Mouse (Mus musculus) gastrocnemius, postnatal 25 days (tissue): Measurements from ENCODE around the gene Tmem101. TPM values are rescaled to one million over a fixed set of nuclear protein-coding genes. Genes with fewer than 3 reads are reported as not detected.
"Not testable (repeated sequence)": the region's sequence is repeated elsewhere in the genome, so short reads cannot be mapped to it uniquely, and the experiment has no call there.

Experiments
- DNase-seq: peaks from one replicate; pipeline ENCODE4 v3.0.0; 2022
- long read RNA-seq, 2 experiments: library from polyadenylated mRNA; stranded (forward); transcript quantifications; one replicate each; pipeline ENCODE4 v2.0.0; 2021
- total RNA-seq, 2 experiments: library from RNA; stranded (reverse); gene quantifications; 1 replicate in 1 of 2; 2 replicates in 1 of 2; pipeline ENCODE4 v1.2.3; 2021

Gene Tmem101
- 10 to 100 TPM in 1 of 2 experiments, 1 to 10 TPM in 1; 9.8 to 12.6 TPM for total RNA-seq
- long read RNA-seq, experiment 1, transcript Tmem101-201 (4 exons, 1,574 nt) = major isoform, 15 of 26 reads
- long read RNA-seq, experiment 1, partial matches to known transcripts = 1 of 26 reads
- long read RNA-seq, experiment 1, other reads (novel, unspliced or antisense) = 10 of 26 reads
- long read RNA-seq, experiment 2, transcript Tmem101-201 (4 exons, 1,574 nt) = major isoform, 14 of 21 reads
- long read RNA-seq, experiment 2, partial matches to known transcripts = 1 of 21 reads
- long read RNA-seq, experiment 2, other reads (novel, unspliced or antisense) = 6 of 21 reads

DNA sequence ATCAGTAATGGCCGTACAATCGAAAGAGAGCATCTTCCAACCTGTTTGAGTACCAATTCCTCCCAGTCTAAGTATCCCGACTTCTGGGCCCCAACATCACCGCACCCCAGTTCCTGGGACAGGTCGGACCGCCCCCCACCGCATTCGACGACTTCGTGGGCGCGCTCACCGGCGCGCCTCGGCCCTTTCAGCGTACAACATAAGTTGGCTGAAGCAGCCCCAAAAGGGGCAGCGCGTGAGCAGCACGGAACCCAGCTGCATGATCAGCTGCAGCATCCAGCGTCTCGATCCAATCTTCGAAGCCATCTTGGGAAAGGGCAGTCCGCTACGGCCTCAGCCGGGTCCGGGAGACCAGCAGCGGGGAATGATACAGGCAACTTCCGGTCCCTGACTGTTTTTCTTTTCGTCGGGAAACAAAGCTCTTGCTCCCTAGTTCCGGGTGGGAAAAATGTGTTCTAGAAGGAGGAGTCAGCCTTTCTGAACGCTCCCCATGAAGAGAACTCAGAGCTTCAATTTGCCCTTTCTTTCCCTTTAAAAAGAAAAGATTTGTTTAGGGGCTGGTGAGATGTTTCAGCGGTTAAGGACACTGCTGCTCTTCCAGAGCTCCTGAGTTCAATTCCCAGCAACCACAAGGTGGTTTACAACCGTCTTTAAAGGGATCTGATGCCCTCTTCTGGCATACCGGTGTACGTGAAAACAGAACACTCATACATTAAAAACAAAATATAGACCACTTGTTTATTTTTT is at the start of gene Tmem101:
Tmem101 (minus strand) TSS at position 366 of the 747 bp plus-strand sequence.
- peak; percentile 88 for DNase-seq

DNA sequence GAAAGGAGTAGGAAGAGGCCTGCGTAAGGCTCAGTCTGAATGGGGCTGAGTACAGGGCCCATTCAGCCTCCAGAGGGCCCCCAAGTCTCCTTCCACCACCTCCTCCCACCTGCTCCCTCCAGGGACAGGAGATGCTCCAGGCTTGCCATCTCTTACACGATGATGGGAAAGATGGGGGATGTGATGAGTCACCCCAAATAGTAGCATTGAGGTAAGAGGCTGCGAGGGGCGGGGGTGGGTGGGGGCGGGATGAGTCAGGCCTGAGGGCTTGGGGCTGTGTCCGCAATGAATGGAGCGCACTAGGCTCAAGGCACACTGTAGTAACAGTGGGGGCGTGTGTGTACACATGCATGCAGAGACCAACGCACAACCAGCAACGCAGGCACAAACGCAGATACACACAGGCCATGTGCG is 45.2 kb upstream of the Tmem101 start:
- DNase-seq = no peak

DNA sequence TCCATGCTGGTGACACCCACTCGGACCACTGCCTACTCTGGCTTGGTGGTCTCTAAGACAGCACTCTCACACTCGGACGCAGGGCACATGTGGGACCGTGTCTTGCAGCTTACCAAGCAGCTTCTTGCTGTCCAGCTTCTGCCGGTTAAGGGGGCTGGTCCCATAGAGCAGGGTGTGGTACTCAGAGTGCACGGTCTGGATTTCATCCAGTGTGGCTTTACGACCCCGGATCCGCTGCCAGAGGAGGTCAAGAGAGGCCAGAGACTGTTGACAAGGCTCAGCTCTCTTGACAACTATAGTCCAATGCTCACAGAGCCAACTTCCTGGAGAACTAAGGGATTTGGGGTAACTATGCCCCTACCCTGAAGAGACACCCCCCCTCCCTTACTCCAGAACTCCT is 43.7 kb upstream of the Tmem101 start:
- DNase-seq = no peak

DNA sequence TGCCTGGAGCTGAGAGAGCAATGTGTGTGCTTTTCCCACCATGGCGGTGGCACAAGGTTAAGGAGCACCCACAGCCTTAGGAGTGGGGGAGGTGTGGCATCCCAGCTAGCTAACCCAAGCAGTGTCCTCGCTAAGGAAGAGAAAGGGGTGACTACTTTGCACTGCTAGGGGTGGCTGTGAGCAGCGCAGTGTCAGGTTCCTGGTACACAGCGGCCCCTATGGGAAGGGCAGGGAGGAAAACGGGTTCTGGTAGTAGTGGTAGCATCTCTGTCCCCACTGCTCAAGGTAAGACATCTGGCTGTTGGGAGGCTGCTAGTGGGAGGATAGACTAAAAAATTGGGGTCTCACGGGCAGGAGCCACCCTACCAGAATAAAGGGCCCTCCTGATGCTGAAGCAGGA is 42.0 kb upstream of the Tmem101 start:
- DNase-seq = no peak

DNA sequence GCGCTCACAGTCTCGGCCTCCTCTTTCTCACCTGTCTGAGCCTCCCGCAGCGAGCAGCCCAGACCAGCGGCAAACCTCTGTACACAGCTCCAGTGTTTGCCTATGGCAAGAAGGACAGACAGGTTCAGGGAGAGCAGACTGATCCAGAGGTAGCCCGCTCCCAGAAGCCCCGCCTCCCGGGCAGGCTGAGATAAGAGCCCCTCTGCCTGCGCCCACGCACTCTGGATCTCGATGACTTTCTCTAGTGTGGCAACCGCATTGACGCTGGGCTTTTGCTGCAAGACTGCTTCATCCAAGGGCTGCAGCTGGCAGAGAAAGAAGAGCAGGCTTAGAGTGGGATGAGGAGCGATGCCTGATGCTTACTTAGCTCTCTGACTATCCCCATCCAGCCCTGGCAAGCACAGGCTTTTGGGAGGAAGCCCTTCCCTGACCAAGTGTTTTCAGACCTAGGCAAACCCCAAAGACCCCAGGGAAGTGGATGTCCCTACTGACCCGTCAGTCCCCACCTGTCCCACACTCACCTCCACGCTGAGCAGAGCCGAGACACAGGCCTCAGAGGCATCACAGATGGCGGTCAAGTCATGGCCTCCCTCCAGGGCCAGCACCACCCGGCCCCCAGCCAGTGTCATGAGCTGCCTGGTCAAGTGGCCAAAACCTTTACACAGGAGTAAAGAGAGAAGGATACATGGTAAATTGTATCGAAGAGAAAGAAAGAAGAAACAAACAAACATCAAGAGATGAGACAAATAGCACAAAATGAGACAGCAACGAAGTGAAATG is 40.0 kb upstream of the Tmem101 start:
- no peak for DNase-seq

DNA sequence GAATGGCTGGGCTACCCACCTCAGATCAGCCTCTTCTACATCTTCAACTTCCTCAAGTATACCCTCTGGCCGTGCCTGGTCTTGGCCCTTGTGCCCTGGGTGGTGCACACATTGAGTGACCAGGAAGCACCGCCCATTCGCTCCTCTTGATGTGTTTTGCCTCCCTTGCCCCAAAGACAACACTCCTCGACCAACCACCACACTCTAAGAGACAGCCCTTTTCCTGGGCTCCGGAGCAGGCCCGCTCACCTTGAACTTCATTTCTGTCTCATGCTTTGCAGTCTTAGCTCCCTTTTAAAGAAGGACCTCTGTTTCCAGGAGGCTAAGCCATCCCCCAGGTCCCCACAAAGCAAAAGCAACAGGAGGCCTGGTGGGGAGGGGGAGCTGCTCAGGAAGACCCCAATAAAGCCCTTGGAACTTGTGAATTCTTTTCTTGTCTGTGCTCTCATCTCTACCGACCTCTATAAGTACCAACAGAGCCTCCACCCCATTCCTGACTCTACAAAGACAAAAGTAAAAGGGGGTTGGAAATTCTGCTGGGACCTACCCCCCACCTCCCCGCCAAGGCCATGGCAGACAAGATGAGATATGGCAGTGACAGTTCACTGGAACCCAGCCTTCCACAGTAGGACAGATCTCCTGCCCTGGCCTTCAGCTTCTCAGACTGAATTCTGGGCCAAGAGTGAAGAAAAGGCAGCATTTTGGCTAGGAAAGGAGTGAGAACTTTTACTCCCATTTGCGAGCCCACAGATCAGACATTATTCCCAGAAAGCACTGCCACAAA is 37.6 kb upstream of the Tmem101 start:
- no peak for DNase-seq

DNA sequence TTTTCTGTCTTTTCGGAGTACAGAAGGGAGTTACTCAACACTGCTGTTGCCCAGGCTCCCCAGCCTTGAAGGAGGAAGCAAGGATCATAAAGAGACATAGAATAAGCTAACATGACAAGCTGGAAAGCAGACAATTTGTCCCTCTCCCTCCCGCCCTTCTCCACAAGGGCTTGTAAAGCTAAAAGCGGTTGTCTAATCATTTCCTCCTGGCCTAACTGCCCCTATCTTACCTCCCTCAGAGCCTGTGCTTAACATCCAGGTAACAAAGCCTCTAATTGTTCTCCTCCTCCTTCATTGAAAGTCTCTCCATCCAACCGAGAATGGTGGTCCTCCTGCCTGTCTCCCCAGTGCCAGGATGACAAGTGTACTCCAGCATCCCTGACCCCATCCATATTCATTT is 34.6 kb upstream of the Tmem101 start:
- no peak for DNase-seq

DNA sequence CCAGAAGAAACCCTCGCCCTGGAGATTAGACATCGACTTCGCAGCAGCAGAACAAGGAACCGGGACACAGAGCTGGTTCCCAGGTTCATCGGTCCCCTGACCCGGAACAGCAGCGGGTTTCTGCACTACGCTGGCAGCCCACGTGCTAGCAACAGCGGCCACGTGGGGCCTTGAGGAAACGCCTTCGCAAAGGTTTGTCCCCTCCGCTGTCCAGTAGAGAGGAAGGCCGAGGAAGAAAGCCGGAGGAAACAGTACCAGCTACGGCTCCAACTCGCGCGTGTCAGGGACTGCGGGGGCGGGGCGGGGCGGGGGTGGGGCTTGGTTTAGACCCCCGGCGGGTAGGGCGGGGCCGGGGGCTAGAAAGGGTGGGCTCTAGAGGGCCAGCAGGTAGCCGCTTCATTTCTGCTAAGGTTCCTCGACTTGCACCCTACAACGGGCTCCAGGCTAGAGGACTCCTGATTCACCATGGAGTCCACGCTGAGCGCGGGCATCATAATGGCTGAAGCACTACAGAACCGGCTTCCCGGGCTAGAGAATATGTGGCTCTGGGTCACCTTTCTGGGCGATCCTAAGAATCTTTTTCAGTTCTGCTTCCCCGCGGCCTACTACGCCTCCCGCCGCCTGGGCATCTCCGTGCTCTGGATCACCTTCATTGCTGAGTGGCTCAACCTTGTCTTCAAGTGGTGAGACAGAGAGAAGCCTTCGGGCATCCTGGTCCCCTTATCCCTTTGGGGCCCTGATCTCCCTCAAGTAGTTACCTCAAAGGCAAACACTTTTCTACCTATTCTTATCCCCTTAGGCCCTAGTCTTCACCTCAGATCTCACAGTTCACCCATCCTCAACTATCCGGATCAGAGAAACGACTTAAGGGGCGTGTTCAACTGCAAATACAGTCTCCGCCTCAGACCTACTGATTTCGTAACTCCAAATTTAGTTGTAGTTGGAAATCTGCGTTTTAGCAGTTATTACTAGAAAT is 33.5 kb upstream of the Tmem101 start, which contains the start of gene G6pc3:
G6pc3 (plus strand) TSS at position 160 of the 976 bp plus-strand sequence.
- DNase-seq = peak; percentile 89

DNA sequence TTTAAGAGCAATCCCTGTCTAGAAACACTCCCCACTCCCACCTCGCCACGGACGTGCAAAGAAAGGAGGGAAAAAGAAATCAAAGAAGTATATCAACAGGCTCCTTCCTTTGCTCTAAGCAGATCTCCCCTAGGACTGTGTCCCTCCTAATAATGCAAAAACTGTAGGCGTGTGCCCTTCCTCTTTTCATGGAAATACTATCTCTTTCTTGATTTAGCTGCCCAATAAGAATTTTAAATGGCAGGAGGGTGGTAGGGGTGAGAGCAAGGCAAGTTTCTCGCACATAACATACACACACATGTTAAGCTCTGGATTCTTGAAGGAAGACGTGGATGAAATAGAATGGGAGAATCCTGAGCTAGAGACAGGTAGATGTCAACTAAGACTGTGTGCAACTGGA is 32.8 kb upstream of the Tmem101 start:
- no peak for DNase-seq

DNA sequence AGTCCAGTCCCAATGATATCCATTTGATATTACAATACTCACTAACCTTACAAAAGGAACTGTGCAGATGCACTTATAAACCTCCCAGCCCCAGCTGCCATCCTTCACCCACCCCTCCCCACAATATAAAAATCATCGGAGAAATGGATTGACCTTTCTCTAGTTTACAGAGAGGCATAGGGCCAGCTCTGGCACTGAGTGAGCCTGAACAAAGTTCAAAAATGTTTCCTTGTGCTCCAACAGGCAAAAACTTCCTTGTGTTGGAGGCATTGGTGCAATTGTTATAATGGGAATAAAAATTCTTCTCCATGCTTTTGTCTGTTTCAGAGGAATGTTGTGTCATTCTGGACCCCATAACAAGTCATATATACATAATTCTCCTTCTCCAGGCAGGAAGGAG is 30.0 kb upstream of the Tmem101 start:
- DNase-seq = no peak

DNA sequence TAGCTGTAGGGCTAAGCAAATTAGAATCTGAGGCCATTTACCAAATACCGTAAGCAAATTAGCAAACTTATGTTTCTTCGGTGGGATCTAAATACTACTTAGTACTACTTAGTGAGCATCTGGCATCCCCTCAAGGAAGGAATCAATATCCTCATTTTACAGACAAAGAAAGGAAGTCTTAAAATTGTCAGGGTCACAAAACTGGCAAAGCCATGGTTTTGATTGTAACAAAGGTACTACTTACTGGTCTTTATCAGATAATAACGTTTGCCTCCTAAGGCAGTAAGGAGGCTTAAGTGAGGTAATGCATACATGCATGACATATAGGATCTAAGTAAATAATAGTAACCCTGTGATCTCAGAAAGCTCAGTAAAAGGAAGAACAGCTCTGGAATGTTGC is 29.5 kb upstream of the Tmem101 start:
- no peak for DNase-seq

DNA sequence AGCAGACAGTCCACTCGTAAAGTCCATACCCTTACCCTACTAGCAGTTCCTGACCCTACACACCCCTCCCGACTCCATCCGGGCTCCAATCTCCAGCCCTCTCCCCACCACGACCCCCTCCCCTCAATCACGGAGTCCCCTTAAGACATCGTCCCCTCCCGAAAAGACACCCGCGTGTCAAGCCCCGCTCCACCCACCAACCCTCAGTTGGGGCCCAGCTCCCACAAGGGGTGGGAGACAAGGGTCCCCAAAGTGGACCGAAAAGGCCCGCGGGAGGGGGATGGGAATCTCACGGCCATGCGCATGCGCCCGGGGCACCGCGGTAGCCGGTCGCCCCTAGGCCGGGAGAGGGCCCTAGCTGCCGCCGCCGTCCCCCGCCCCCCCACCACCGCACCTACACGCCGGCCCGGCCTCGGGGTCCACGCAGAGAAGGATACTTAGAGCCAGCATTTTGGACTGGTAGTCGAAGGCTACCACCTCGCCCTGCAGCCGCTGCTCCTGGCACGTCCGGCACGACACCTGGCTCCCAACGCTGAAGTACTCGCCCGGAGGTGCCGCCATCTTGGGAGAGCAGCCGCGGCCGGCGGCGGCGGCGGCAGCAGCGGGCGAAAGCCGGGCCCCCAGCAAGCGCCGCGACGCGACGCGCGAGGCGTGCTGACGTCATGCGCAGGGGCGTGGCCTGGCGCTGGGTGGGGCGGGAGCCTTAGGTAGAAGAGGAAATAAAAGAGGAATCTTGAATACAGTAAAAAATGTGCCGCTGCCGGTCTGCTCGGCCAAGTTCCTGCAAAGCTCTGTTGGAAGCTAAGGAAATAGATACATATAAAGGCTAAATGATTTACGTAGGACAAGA is 28.7 kb upstream of the Tmem101 start, which contains the start of gene Lsm12:
Lsm12 (minus strand) TSS at position 651 of the 850 bp plus-strand sequence.
- peak; percentile 93 for DNase-seq

DNA sequence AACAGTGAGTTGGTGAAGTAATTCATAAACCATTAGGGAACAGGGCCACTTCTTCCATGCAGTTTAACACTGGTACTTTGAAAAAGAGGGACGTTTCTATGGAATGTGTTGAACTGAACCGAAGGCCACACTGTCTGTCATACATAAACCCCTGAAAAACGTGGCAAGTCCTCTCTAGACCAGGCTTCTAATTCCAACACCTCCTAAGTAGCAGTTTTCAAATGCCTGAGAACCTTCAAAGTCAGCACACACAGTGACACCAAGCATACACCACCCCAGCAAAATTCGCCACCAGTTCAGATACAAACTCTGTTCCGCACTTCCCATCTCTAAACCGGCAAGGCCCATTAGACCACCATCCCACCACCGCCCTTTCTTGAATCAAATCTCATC is 28.0 kb upstream of the Tmem101 start:
- DNase-seq = no peak

DNA sequence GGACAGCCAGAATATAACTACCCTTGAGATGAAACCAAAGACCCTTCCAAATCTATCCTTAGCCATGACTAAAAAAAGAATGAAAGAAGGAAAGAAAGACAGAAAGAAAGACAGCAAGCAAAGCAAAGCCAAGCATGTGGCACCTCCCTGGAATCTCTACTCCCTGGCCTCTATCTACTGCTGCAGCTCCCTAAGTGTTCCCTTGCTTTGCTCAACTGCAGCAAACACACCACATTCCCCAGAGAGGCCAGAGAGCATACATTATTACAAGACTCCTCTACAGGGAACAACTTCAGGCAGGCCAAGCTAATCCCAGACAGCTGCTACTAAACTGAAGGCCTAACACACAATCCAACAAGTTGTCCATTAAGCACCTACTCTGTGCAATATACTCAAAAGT is 23.6 kb upstream of the Tmem101 start:
- DNase-seq = no peak

DNA sequence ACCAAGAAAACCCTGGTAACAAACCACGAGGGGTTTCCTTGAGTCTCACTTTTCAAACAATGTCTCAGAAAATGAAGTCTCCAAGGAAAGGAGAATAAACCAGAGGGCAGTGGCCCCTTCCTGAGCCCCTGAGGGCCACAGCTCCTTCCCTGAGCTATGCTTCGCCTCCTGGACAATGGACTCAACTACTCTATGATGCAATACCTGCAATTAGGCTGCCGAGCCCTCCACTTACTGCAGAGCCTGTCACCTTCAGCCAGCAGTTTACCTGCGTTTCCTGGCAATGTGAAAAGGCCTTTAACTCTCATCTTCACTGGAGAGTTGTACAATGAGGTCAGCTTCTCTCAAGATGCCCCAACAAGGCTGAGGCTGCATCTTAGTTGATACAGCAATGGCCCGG is 12.5 kb upstream of the Tmem101 start:
- no peak for DNase-seq

DNA sequence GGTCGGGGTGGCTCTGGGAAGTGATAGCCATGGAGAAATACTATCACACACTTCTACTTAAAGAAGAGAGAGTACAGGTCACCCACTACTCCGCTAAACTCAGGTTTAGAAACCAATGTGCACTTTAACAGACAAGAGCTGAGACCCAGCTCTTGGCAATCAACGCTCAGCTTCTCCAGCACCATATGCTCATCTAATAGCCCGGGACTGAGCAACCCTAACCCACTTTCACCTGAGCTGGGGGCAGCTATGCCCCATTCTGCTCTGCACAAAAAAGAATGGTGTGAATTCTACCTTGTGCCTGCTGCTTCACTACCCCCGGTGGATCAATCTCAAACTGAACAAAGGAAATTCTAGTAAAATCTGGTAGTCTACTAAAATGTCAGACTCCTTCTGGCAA is 11.3 kb upstream of the Tmem101 start:
- DNase-seq = no peak

DNA sequence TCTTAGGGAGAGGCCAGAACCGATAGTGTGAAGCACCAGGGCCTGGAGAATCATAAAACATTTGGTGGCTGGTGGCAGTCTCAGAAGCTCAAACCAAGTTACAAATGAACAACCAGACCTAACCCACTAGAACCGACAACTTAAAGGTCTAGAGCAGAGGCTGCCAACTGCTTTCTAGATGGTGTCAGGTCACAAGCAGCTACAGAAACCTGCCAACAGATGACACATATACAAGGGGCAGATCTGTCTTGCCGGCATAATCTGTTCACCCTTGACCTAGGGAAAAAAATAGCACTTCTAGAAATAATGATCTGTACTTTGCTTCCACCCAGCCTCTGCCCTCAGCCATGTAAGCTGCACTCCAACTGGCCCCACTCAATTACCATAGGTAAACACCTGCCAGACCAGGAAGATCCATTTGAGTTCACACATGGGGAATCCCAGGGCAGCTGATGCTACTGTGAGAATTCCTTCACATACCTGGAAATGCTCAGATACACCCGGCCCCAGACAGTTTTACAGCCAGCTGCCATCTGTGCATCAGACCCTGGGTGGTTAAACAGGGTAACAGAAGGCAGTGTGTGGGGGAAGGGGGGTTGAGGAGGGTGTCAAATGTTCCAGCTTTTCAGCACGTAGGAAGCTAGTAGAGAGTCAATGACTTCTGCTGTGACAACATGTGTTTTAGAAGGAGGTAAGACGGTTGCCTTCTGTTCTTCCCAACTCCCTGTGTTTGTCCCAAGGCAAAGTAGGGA is 9.9 kb upstream of the Tmem101 start:
- peak; percentile 28 for DNase-seq

DNA sequence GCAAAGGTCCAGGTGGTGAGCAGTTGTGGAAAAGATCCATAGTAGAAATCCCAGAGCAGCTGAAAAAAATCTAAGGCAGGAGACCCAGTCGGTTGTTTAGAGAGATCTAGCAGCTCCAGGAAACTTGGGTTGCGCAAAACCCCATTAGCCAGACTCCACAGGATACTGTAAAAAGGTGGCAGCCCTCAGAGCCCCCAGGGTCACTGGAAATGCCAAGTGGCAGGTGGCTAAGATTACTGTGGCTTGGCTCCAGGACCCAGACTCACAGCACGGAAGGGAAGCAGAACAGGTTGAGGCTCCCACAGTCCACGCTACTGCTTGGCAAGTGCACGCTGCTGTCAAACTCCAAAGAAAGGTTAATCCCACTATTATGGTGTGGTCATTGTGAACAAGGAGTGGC is 3.6 kb upstream of the Tmem101 start:
- no peak for DNase-seq

DNA sequence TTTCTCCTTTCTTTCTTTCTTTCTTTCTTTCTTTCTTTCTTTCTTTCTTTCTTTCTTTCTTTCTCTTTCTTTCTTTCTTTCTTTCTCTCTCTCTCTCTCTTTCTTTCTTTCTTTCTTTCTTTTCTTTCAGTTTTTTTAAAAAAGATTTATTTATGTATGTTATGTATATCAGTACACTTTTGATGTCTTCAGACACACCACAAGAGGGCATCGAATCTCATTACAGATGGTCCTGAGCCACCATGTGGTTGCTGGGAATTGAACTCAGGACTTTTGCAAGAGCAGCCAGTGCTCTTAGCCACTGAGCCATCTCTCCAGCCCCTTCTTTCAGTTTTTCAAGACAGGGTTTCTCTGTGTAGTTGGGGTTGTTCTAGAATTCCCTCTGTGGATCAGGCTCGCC is 1.8 kb upstream of the Tmem101 start:
- not testable (repeated sequence) for DNase-seq
